Mouse (Mus musculus) thymus, postnatal 14 days (tissue): Measurements from ENCODE around the gene Spn.
"Not testable (repeated sequence)": the region's sequence is repeated elsewhere in the genome, so short reads cannot be mapped to it uniquely, and the experiment has no call there.

Experiments used
- DNase-seq: peaks from one replicate; pipeline ENCODE4 v3.0.0; 2021

The Spn gene

GRCm38 (mm10) chr7:127137262-127138017 is at the start of gene Spn:
Spn (minus strand) TSS chr7:127137823.
- DNase-seq = peak; percentile 88

- DNase-seq = no peak
Measured at GRCm38 (mm10) chr7:127187351-127187750, 49.7 kb upstream of the Spn start.

- DNase-seq = peak; percentile 48
Measured at GRCm38 (mm10) chr7:127185601-127186000, 48.0 kb upstream of the Spn start.

GRCm38 (mm10) chr7:127184720-127185119 is 47.1 kb upstream of the Spn start:
- no peak for DNase-seq

- DNase-seq = peak; percentile 45
Measured at GRCm38 (mm10) chr7:127183828-127184227, 46.2 kb upstream of the Spn start.

GRCm38 (mm10) chr7:127183345-127183744 is 45.7 kb upstream of the Spn start:
- DNase-seq = no peak

- DNase-seq = not testable (repeated sequence)
Measured at GRCm38 (mm10) chr7:127181724-127182123, 44.1 kb upstream of the Spn start.

- DNase-seq = no peak
Measured at GRCm38 (mm10) chr7:127180783-127181182, 43.2 kb upstream of the Spn start.

- no peak for DNase-seq
Measured at GRCm38 (mm10) chr7:127176937-127177336, 39.3 kb upstream of the Spn start.

- peak; percentile 18 for DNase-seq
Measured at GRCm38 (mm10) chr7:127166501-127166900, 28.9 kb upstream of the Spn start.

- DNase-seq = peak; percentile 24
Measured at GRCm38 (mm10) chr7:127165607-127166493, 28.2 kb upstream of the Spn start.

- DNase-seq = no peak
Measured at GRCm38 (mm10) chr7:127164002-127164401, 26.4 kb upstream of the Spn start.

- DNase-seq = no peak
Measured at GRCm38 (mm10) chr7:127162546-127162945, 24.9 kb upstream of the Spn start.

GRCm38 (mm10) chr7:127157548-127157947 is 19.9 kb upstream of the Spn start:
- DNase-seq = no peak

GRCm38 (mm10) chr7:127153477-127153876 is 15.9 kb upstream of the Spn start:
- no peak for DNase-seq

GRCm38 (mm10) chr7:127152464-127152863 is 14.8 kb upstream of the Spn start:
- DNase-seq = no peak

- no peak for DNase-seq
Measured at GRCm38 (mm10) chr7:127147901-127148300, 10.3 kb upstream of the Spn start.

- no peak for DNase-seq
Measured at GRCm38 (mm10) chr7:127146267-127146603, 8.6 kb upstream of the Spn start.

GRCm38 (mm10) chr7:127145387-127146266 is 8.0 kb upstream of the Spn start:
- DNase-seq = no peak

GRCm38 (mm10) chr7:127144412-127144811 is 6.8 kb upstream of the Spn start:
- DNase-seq = peak; percentile 56

- DNase-seq = no peak
Measured at GRCm38 (mm10) chr7:127142666-127143065, 5.0 kb upstream of the Spn start.

GRCm38 (mm10) chr7:127142214-127142613 is 4.6 kb upstream of the Spn start:
- DNase-seq = no peak
